Mouse (Mus musculus) adrenal gland, adult 18-20 months (tissue): ENCODE measurements around the gene Pttg1ip. TPM values are rescaled to one million over a fixed set of nuclear protein-coding genes. Genes with fewer than 3 reads are reported as not detected.

Source experiments
- DNase-seq, 2 experiments: peaks; one replicate each; pipeline ENCODE4 v3.0.0; 2021 to 2022; ENCODE audit warnings: low spot score in 2 of 2
- total RNA-seq, 2 experiments: library from RNA; stranded (reverse); gene quantifications; 1 replicate in 1 of 2; 2 replicates in 1 of 2; pipeline ENCODE4 v1.2.3; 2021

Pttg1ip gene
- total RNA-seq, 2 experiments from 2014 or later, result 175 to 203 TPM

DNA sequence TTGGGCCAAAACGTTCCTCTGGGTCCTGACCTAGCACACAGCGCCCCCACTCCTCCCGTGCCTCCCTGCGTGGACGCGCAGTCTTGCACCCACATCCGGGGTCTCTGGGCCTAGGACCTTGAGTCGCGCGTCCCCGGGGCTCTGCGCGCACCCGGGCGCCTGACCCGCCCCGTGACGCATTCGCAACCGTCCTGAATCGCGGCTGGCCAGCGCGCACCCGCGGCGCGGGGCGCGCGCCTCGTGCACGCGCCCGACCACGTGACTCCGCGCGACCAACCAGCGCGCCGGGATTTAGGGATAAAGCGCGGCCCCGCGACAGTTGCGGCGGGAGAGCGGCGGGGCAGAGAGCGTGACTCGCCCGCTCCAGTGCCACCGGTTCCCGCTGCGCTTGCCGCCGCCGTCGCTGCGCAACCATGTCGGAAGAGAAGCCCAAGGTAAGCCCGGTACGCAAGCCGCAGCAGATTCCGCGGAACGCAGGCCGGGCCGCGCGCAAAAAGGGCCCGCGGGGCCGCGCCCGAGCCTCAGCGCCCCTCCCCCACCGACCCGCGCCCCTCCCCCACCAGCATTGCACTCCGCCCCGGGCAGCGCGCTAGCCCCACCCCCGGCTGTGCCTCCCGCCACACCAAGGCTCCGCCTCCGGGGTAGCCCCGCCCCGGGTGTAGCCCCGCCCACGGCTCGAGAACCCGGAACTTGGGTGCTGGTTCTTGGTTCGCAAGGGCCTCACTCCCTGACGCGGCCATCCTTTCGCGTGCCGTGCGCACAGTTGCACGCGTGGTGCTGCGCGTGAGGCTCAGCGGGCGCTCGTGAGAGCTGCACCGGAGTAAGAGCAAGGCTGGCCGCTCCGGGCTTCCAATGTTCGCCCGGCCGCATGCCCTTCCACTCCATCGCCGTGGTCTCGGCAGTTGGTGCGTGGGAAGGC lies 24.6 kb downstream of the Pttg1ip start, which contains the start of the genes Sumo3 and Gm49325:
Gene Sumo3, plus strand, starts transcription at position 190 of the 919 bp plus-strand sequence.
Gene Gm49325, plus strand, starts transcription at position 290 of the 919 bp plus-strand sequence.
- peak; percentile 99 for DNase-seq

DNA sequence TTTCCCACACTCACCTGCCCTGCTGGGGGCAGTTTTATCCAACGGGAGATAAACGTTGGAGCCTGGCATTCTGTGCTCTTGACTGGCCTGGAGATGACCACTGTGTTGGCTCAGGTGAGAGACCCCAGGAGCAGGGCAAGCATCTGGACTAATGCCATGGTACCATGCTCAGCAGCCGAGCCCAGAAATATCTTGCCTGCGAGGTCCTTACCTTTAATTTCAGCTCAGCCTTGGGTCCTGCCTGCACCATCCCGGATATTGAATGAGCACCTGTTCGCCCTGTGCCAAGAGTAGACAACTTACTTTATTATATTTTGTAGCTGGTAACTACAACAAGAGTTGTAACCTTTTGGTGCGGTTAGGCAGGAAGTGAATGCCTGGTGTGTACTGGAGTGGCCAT lies 25.3 kb downstream of the Pttg1ip start:
- DNase-seq, result no peak

- DNase-seq, result no peak
These were observed 25.9 kb downstream of the Pttg1ip start for GRCm38 (mm10) chr10:77607441-77607840.

- no peak for DNase-seq
These were observed 27.1 kb downstream of the Pttg1ip start for GRCm38 (mm10) chr10:77608589-77608988.

DNA sequence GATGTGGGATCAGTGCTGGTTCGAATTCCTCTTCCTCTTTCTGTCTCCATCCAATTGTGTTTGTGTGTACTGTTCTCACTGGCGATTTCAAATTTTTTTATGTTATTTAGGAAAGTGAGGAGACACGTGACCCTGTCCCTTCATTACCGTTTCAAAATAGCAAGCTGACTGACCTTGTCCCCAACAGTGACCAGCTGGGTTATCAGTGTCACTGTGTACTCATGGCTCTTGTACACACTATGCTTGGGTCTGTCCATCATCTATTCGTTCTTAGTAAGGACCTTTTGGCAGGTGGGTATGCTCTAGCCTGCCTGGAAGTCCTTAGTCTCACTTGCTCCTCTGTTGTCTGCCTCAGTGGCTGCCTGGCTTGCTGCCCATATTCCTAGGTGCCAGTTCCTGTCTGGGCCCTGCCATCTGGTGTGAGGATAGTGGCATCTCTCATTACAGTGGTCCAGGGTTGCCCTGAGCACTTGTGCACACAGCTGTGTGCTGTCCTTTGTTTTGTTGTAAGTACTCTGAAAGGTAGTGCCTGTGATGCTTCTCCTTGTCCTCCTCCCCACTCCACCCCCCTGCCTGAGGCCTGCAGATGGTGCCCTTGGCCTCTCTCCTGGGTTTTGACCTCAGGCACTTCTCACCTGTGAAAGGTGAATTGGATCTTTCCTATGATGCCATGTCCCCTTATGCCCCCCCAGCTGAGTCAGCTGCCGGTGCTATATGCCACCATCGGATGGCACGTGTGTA lies 28.9 kb downstream of the Pttg1ip start:
- no peak for DNase-seq

GRCm38 (mm10) chr10:77613409-77613808 lies 31.9 kb downstream of the Pttg1ip start:
- no peak for DNase-seq

DNA sequence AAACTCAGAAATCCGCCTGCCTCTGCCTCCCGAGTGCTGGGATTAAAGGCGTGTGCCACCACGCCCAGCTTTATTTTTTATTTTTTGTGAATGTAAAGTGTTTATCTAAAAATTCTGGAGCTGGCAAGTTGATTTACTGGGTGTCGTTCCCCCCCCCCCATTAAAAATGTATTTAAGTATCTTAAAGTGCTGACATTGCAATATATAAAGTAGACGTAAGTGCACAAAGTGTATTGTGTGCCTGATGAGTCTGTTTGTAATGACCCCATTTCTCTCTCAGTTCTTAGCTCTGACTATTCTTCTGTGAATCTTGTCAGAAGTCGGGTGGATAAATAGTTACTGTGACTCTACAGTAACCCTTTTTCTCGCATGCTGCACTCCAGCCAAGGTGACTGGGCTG lies 34.1 kb downstream of the Pttg1ip start:
- no peak for DNase-seq

- DNase-seq, result no peak
These were observed 34.6 kb downstream of the Pttg1ip start for GRCm38 (mm10) chr10:77616166-77616565.

DNA sequence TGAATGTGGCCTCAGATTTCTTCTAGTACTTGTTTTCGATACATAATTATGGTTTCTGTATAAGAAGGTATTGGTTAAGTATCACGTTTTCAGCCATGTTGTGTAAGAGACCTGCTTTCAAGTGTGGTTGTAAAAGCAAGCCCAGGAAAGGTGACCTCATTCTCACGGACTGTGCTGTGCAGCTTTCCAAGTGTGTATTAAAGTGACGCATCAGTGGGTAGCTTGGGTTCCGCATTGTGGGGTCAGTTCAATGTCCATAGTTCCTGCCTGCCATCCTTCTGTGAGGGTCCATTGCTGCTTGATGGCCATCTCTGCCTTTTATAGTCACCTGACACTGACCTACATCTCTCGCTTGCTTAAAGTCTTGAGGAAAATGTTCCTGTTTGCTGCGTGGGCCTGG lies 35.4 kb downstream of the Pttg1ip start:
- no peak for DNase-seq

- DNase-seq, result no peak
These were observed 40.0 kb downstream of the Pttg1ip start for GRCm38 (mm10) chr10:77621546-77621945.

- DNase-seq, result peak; percentile 97 to 98
These were observed 40.8 kb downstream of the Pttg1ip start, which contains the start of gene Ube2g2 for GRCm38 (mm10) chr10:77622055-77622988. TSS of gene Ube2g2 (plus strand) at chr10:77622275.

DNA sequence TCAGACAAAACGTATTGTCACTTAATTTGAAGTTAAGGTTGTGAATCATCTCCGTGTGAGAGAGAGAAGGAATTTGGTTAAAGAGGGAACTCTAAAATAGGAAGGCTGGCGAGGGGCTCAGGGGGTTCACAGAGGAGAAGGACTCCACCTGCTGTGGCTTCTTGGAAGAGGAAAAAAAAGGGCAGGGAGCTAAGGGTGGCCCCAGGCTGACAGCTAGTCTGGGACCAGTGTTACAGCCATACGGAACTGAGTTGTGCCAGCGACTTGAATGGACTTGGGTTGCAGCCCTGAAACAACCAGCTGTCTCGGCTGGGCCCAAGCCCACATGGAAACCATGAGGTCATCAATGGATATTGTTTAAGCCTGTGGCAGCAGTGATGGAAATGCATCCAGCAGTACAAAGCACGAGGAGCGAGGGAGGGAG lies 41.6 kb downstream of the Pttg1ip start:
- DNase-seq, result no peak

- no peak for DNase-seq
These were observed 42.3 kb downstream of the Pttg1ip start for GRCm38 (mm10) chr10:77623639-77624400.

DNA sequence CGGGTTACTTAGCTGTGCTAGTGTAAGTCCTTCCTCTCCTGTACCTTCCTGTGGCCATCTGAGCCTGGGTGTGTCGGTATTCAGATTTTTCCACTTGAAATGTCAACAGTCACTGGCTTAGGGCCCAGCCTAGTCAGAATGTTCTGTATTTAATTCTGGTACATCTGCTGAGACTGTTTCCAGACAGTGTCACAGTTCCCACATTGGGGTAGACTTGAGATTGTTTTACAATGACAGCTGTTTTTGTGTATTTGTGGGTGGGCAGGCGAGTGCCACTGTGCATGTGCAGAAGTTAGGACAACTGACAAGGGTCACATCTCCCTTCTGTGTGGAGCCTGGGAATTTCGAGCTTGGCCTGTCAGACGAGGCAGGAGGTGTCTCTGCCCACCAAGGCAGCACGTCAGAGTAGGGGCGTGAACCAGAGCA lies 43.1 kb downstream of the Pttg1ip start:
- no peak for DNase-seq

GRCm38 (mm10) chr10:77626036-77626435 lies 44.5 kb downstream of the Pttg1ip start:
- DNase-seq, result no peak

- DNase-seq, result no peak
These were observed 45.1 kb downstream of the Pttg1ip start for GRCm38 (mm10) chr10:77626591-77626990.

DNA sequence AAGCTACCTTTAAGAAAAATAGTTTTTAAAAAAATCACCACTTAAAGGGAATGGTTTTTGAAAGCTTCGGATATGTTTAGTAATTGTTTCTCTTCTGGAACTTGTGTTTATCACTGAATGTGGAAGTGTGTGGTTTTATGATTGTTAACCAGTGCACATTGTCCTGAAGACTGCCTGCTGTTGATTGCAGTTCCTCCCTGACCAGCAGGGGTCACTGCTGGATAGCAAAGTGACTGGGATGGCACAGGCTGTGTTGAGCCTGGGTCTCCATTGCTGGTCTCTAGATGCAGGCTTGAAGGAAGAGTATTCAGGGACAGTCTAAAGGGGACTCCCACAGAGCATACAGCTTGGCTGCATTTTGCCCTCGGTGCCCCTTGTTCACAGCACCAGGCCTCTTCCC lies 46.0 kb downstream of the Pttg1ip start:
- peak; percentile 78 to 82 for DNase-seq

DNA sequence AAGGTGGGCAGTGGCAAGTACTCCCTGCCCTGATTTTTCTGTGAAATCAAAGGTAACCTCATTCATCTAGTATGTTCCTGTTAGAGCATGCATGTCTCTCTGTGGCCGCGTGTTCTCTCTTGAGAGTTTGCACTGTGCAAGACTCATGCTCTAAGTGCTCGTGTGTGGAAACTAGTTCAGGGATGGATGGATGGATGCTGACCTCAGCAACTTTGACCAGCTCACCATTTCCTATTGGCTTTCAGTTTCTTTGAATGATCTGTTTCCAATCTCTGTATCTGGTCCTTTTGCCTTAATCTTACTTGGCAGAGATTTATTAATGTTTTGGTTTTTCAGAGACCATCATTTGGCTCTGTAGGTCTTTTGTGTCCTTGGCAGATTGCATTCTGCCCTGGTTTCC lies 47.6 kb downstream of the Pttg1ip start:
- no peak for DNase-seq

- DNase-seq, result no peak
These were observed 48.5 kb downstream of the Pttg1ip start for GRCm38 (mm10) chr10:77629970-77630369.

GRCm38 (mm10) chr10:77634016-77634415 lies 52.5 kb downstream of the Pttg1ip start:
- no peak for DNase-seq
